ENCODE assay signal across 10 mouse cellular contexts in the genomic region with DNA sequence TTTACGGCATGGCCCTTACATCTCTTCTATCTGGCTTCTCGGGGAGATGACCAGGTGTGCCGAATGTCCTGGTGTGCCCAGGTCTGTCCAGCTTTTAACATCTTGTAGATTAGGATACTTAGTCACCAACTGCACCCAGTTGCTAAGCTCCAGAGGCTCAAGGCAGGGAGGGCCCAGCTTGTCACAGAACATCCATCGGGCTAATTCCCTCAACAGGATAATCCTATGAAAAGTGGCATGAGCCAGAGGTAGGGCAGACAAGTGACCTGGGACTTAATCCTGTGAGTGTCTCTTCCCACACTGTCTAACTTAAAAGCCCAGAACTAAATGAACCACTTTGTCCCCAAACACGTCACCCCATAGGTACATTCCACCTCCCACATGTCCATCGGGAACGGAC. TPM values are rescaled to one million over a fixed set of nuclear protein-coding genes. Genes with fewer than 3 reads are reported as not detected.
DNase-seq lines count a peak whose midpoint lies in the region; ATAC-seq lines count a peak whose summit lies in the region.
"Had no signal": no experiment of that assay in that cellular context is flagged by ENCODE, and none has a peak within 500 bp of the region (broad histone marks: within the 10 kb centered on the region; RNA-seq: fewer than 3 reads in every experiment).

No protein-coding gene starts in this region.

- DNase-seq in neural tube, embryonic 10.5 days (ENCODE audit: extremely low spot score, low spot score) = no peak
- no peak for DNase-seq in cerebellum, adult 18-20 months
- no peak for DNase-seq in adrenal gland, adult 18-20 months (ENCODE audit: low spot score in 2 of 2)
- DNase-seq in adrenal gland, adult (ENCODE audit: inconsistent age in 2 of 2, low spot score in 1 of 2) = no peak
- DNase-seq: right cerebral cortex, postnatal 25 days had no signal

- H3K27ac ChIP-seq in neural tube, embryonic 12.5 days = no peak overlapping the region
- H3K27ac ChIP-seq in hindbrain, embryonic 16.5 days (ENCODE audit: low read depth, low read length) = no peak overlapping the region
- no peak overlapping the region for H3K27ac ChIP-seq in midbrain, embryonic 13.5 days

- no peak overlapping the region for H3K4me3 ChIP-seq in neural tube, embryonic 12.5 days
- H3K4me3 ChIP-seq in hindbrain, embryonic 16.5 days (ENCODE audit: low read length) = peak overlapping the region; percentile 59
- H3K4me3 ChIP-seq in midbrain, embryonic 13.5 days (replicated peaks) = peak overlapping the region; percentile 49

- H3K4me2 ChIP-seq in neural tube, embryonic 12.5 days (replicated peaks) = peak overlapping the region; percentile 81
- peak overlapping the region; percentile 66 for H3K4me2 ChIP-seq in hindbrain, embryonic 16.5 days (ENCODE audit: low read length)
- peak overlapping the region; percentile 85 for H3K4me2 ChIP-seq in midbrain, embryonic 13.5 days (replicated peaks)

- ATAC-seq in neural tube, embryonic 12.5 days (ENCODE audit: low FRiP score, low read depth) = no peak
- ATAC-seq in hindbrain, embryonic 16.5 days = no peak
- no peak for ATAC-seq in midbrain, embryonic 13.5 days
- ATAC-seq: inflammation-experienced regulatory T-cells, adult 6 months had no signal

- H3K36me3 ChIP-seq in neural tube, embryonic 12.5 days = no peaks in the 10 kb centered on the region
- no peaks in the 10 kb centered on the region for H3K36me3 ChIP-seq in hindbrain, embryonic 16.5 days (ENCODE audit: control insufficient read depth, insufficient read depth, low read length)
- H3K36me3 ChIP-seq in midbrain, embryonic 13.5 days = no peaks in the 10 kb centered on the region
- H3K36me3 ChIP-seq: heart, embryonic 10.5 days had no signal

- no peak overlapping the region for H3K9ac ChIP-seq in neural tube, embryonic 12.5 days
- H3K9ac ChIP-seq in hindbrain, embryonic 16.5 days (ENCODE audit: low read depth, low read length) = peak overlapping the region; percentile 71
- no peak overlapping the region for H3K9ac ChIP-seq in midbrain, embryonic 13.5 days (replicated peaks)

- H3K4me1 ChIP-seq in neural tube, embryonic 12.5 days = peaks cover 4% of the 10 kb centered on the region
- H3K4me1 ChIP-seq in hindbrain, embryonic 16.5 days (ENCODE audit: control insufficient read depth, insufficient read depth, low read depth, low read length) = peaks cover 14% of the 10 kb centered on the region
- H3K4me1 ChIP-seq in midbrain, embryonic 13.5 days (replicated peaks) = peaks cover 21% of the 10 kb centered on the region

- H3K27me3 ChIP-seq in neural tube, embryonic 12.5 days (replicated peaks) = 0 out of 2 replicates have a peak, but pooled peaks cover 3% of the 10 kb centered on the region
- no peaks in the 10 kb centered on the region for H3K27me3 ChIP-seq in hindbrain, embryonic 16.5 days (replicated peaks; ENCODE audit: control insufficient read depth, insufficient read depth, low read length)
- peaks cover 17% of the 10 kb centered on the region for H3K27me3 ChIP-seq in midbrain, embryonic 13.5 days

- H3K9me3 ChIP-seq in neural tube, embryonic 12.5 days = no peaks in the 10 kb centered on the region
- no peaks in the 10 kb centered on the region for H3K9me3 ChIP-seq in hindbrain, embryonic 16.5 days (ENCODE audit: control insufficient read depth, low read length)
- no peaks in the 10 kb centered on the region for H3K9me3 ChIP-seq in midbrain, embryonic 13.5 days
- H3K9me3 ChIP-seq: heart, embryonic 10.5 days had no signal

- WGBS in neural tube, embryonic 12.5 days = 82% methylated on average over 7 of the region's 7 CpGs
- WGBS in hindbrain, embryonic 16.5 days = 78% methylated on average over 7 of the region's 7 CpGs
- WGBS in midbrain, embryonic 13.5 days = 67% methylated on average over 7 of the region's 7 CpGs

RNA-seq across cellular contexts. Expression of a gene that starts 0.9 kb away (rescaled TPM):
- 3.4 TPM in 2 replicates for polyA plus RNA-seq in neural tube, embryonic 12.5 days (2016; fragmentation: Nextera tagmentation; extraction: Ambion mirVana)
- polyA plus RNA-seq in hindbrain, embryonic 16.5 days (2015; fragmentation: Nextera tagmentation; extraction: Ambion mirVana) = 14.5 and 15.6 TPM in 2 replicates
- polyA plus RNA-seq in midbrain, embryonic 13.5 days (2015; fragmentation: Nextera tagmentation; extraction: Ambion mirVana) = 7.2 and 7.3 TPM in 2 replicates
- 1 to 10 TPM; 4.6 to 5.1 TPM for total RNA-seq in adrenal gland, adult 18-20 months (2021)
